Mouse (Mus musculus): ENCODE results near the gene Tnxb.

DNA sequence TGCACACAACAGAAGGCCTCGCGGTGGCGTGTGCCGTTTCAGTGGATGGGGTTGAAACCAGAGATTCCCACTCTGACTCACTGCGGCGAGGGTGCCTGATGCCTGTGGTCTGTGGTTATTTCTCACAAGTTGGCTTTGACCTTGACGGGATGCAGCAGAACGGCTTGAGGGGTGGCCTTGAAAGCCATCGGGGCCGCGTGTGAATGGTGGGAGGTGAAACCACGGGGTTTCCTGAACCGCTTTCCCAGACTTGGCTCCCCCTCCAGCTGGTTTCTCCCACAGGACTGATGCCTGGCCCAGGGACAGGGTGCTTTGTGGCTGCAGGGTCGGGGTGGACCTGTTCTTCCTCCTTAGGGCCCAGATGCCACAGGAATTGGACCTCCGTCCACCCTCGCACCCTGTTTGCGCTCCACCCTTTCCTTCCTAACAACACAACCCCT lies 10.8 kb downstream of the Tnxb start:
- no peak for TF ChIP-seq CTCF (IDR thresholded peaks at IDR 0.05; ENCODE audit: low read depth, low read length)
- TF ChIP-seq GATA1 (IDR thresholded peaks at IDR 0.05; ENCODE audit: borderline replicate concordance, low read length), result no peak
- no peak for TF ChIP-seq TAL1 (conservative IDR thresholded peaks at IDR 0.05; ENCODE audit: low read depth, low read length)

Data from G1E (cell line).